In the genomic region with DNA sequence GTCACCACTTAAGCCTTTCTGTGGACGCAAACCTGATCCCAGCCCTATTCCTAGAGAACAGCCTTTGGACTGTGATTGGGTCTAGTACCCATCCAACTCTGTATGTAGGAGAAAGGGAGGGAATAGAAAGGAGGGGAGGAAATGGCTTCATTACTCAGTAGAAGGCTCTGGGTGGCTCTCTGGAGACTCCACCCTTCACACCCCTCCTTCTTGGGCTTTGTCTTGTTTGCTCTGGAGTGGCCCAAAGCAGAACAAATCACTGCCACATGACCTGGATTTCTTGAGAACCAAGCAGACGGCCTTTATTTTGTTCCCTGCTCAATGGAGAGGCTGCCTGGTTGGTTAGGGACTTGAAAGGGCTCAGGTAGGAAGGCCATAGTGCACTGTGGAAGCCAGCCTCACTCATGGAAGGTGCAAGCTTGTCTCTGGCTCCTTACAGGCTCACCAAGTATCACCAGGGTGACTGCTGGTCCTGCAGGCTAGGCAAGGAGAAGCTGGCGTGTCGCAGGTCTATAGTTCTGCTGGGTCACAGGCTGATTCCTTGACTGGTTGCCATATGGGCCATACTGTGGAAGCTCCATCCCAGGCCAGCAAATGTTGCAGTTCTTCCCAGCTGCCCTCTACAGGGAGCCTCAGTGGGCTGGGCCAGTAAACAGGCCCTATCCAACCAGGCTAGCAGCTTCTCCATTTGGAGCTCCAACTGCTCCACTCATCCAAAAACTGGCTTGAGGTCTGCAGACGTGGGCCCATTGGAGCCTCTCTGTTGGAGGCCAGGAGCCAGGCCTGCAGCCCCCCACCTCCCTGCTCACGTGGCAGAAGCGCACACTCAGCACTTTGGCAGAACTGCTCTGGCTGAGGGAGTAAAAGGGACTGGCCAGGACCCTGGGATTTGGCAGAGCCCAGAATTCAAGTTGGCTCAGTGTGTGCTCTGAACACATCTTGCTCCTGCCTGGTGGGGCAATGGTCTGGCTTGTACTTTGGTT, we compare ENCODE assay signal across 8 mouse cellular contexts. TPM values are rescaled to one million over a fixed set of nuclear protein-coding genes. Genes with fewer than 3 reads are reported as not detected.
A peak's percentile ranks its signal among the peaks of the same experiment; 100 is the strongest.
DNase-seq lines count a peak whose midpoint lies in the region; ATAC-seq and TF ChIP-seq lines count a peak whose summit lies in the region.

No protein-coding gene starts in this region.

- H3K4me2 ChIP-seq in lung, postnatal 0 days (replicated peaks; ENCODE audit: low read depth, low read length) = no peak overlapping the region

- no peak for TF ChIP-seq CTCF in kidney, adult 2 months (conservative IDR thresholded peaks at IDR 0.05; ENCODE audit: insufficient read depth, insufficient read length, low read depth, low read length)
- no peak for TF ChIP-seq CTCF in lung, postnatal 0 days (IDR thresholded peaks at IDR 0.05)

- DNase-seq in kidney, adult 2 months = peak; percentile 28
- no peak for DNase-seq in kidney, adult 8-10 months
- peak; percentile 84 for DNase-seq in brain, adult 2 months (ENCODE audit: low read depth, low spot score)
- DNase-seq in embryonic facial prominence, embryonic 10.5 days (ENCODE audit: low spot score) = no peak
- DNase-seq in lung, postnatal 0 days (ENCODE audit: low spot score) = no peak
- DNase-seq in midbrain, embryonic 10.5 days (ENCODE audit: low spot score) = no peak
- DNase-seq in left cerebral cortex, postnatal 36 days (ENCODE audit: low spot score in 2 of 2) = no peak
- no peak for DNase-seq in kidney, adult 11 months

- no peaks in the 10 kb centered on the region for H3K36me3 ChIP-seq in kidney, adult 2 months (ENCODE audit: control insufficient read depth, insufficient read depth, low read length)
- peaks cover 37% of the 10 kb centered on the region for H3K36me3 ChIP-seq in embryonic facial prominence, embryonic 10.5 days (replicated peaks)
- 0 out of 2 replicates have a peak, but pooled peaks cover under 1% of the 10 kb centered on the region for H3K36me3 ChIP-seq in lung, postnatal 0 days (ENCODE audit: insufficient read depth, low read length)
- peaks cover 23% of the 10 kb centered on the region for H3K36me3 ChIP-seq in midbrain, embryonic 10.5 days

- no peaks in the 10 kb centered on the region for H3K27me3 ChIP-seq in kidney, adult 2 months (replicated peaks; ENCODE audit: control insufficient read depth, insufficient read depth, low read length)
- no peaks in the 10 kb centered on the region for H3K27me3 ChIP-seq in embryonic facial prominence, embryonic 10.5 days (replicated peaks; ENCODE audit: low read depth, poor library complexity, severe bottlenecking)
- no peaks in the 10 kb centered on the region for H3K27me3 ChIP-seq in lung, postnatal 0 days (replicated peaks; ENCODE audit: insufficient read depth, low read length)
- H3K27me3 ChIP-seq in midbrain, embryonic 10.5 days (ENCODE audit: low read depth, poor library complexity, severe bottlenecking) = no peaks in the 10 kb centered on the region

- H3K9ac ChIP-seq in lung, postnatal 0 days (replicated peaks; ENCODE audit: low read depth) = no peak overlapping the region

- WGBS in kidney, adult 2 months = 40% methylated on average over 7 of the region's 7 CpGs
- WGBS in embryonic facial prominence, embryonic 10.5 days = 50% methylated on average over 7 of the region's 7 CpGs
- WGBS in lung, postnatal 0 days = 41% methylated on average over 7 of the region's 7 CpGs
- WGBS in midbrain, embryonic 10.5 days = 62% methylated on average over 7 of the region's 7 CpGs

- H3K9me3 ChIP-seq in embryonic facial prominence, embryonic 10.5 days = no peaks in the 10 kb centered on the region
- no peaks in the 10 kb centered on the region for H3K9me3 ChIP-seq in lung, postnatal 0 days (ENCODE audit: low read length)
- no peaks in the 10 kb centered on the region for H3K9me3 ChIP-seq in midbrain, embryonic 10.5 days (replicated peaks)

- H3K4me3 ChIP-seq in kidney, adult 2 months (ENCODE audit: insufficient read depth, low read depth, low read length) = no peak overlapping the region
- no peak overlapping the region for H3K4me3 ChIP-seq in embryonic facial prominence, embryonic 10.5 days
- H3K4me3 ChIP-seq in lung, postnatal 0 days (ENCODE audit: low read depth, low read length) = no peak overlapping the region
- no peak overlapping the region for H3K4me3 ChIP-seq in midbrain, embryonic 10.5 days

- no peak overlapping the region for H3K27ac ChIP-seq in kidney, adult 2 months (ENCODE audit: insufficient read depth, low read depth, low read length)
- H3K27ac ChIP-seq in embryonic facial prominence, embryonic 10.5 days (replicated peaks) = peak overlapping the region; percentile 41; the same call in 1 of the 2 replicates
- H3K27ac ChIP-seq in lung, postnatal 0 days (ENCODE audit: low read length) = no peak overlapping the region
- no peak overlapping the region for H3K27ac ChIP-seq in midbrain, embryonic 10.5 days (replicated peaks)

- TF ChIP-seq POLR2A in kidney, adult 2 months (IDR thresholded peaks at IDR 0.05; ENCODE audit: low read depth, low read length) = no peak

- H3K4me1 ChIP-seq in kidney, adult 2 months (ENCODE audit: control insufficient read depth, insufficient read depth, low read length) = no peaks in the 10 kb centered on the region
- peaks cover 11% of the 10 kb centered on the region for H3K4me1 ChIP-seq in embryonic facial prominence, embryonic 10.5 days
- no peaks in the 10 kb centered on the region for H3K4me1 ChIP-seq in lung, postnatal 0 days (ENCODE audit: insufficient read depth, low read depth, low read length)
- peaks cover 8% of the 10 kb centered on the region; the same call in 1 of the 2 replicates for H3K4me1 ChIP-seq in midbrain, embryonic 10.5 days

- intact Hi-C loops in left cerebral cortex, postnatal 36 days (cut with DNase I) = no loop called here

- ATAC-seq in lung, postnatal 0 days = peak; percentile 62

- TF ChIP-seq EP300 in lung, postnatal 0 days (IDR thresholded peaks at IDR 0.05) = no peak

RNA-seq across cellular contexts. Expression of gene Trmt44, which starts 22.7 kb away (rescaled TPM):
- 4.4 and 4.5 TPM in 2 replicates for polyA plus RNA-seq in kidney, adult 2 months (2012; rRNA removed)
- polyA plus RNA-seq in embryonic facial prominence, embryonic 10.5 days (2016; fragmentation: Nextera tagmentation; extraction: Ambion mirVana) = 10.0 and 10.2 TPM in 2 replicates
- 3.4 and 4.4 TPM in 2 replicates for polyA plus RNA-seq in lung, postnatal 0 days (2015; fragmentation: Nextera tagmentation; extraction: Ambion mirVana)
- polyA plus RNA-seq in midbrain, embryonic 10.5 days (2016; fragmentation: Nextera tagmentation; extraction: Ambion mirVana) = 8.7 and 9.1 TPM in 2 replicates
- total RNA-seq in left cerebral cortex, postnatal 36 days (2021) = 10 to 100 TPM in 1 of 2 experiments, 1 to 10 TPM in 1; 6.3 to 11.2 TPM

RNA-seq across cellular contexts. Expression of gene Cpz, which starts 26.6 kb away (rescaled TPM):
- 1.4 and 3.0 TPM in 2 replicates for polyA plus RNA-seq in kidney, adult 2 months (2012; rRNA removed)
- 7.1 and 7.6 TPM in 2 replicates for polyA plus RNA-seq in embryonic facial prominence, embryonic 10.5 days (2016; fragmentation: Nextera tagmentation; extraction: Ambion mirVana)
- polyA plus RNA-seq in lung, postnatal 0 days (2015; fragmentation: Nextera tagmentation; extraction: Ambion mirVana) = 3.4 and 4.1 TPM in 2 replicates
- 3.5 and 4.9 TPM in 2 replicates for polyA plus RNA-seq in midbrain, embryonic 10.5 days (2016; fragmentation: Nextera tagmentation; extraction: Ambion mirVana)
- under 1 TPM; 0.22 to 0.45 TPM for total RNA-seq in left cerebral cortex, postnatal 36 days (2021)

RNA-seq across cellular contexts. Expression of gene Acox3, which starts 30.7 kb away (rescaled TPM):
- 77.9 and 83.6 TPM in 2 replicates for polyA plus RNA-seq in kidney, adult 2 months (2012; rRNA removed)
- polyA plus RNA-seq in embryonic facial prominence, embryonic 10.5 days (2016; fragmentation: Nextera tagmentation; extraction: Ambion mirVana) = 10.9 and 11.0 TPM in 2 replicates
- polyA plus RNA-seq in lung, postnatal 0 days (2015; fragmentation: Nextera tagmentation; extraction: Ambion mirVana) = 15.0 and 15.9 TPM in 2 replicates
- polyA plus RNA-seq in midbrain, embryonic 10.5 days (2016; fragmentation: Nextera tagmentation; extraction: Ambion mirVana) = 10.2 and 16.1 TPM in 2 replicates
- total RNA-seq in left cerebral cortex, postnatal 36 days (2021) = 10 to 100 TPM; 31.0 to 36.5 TPM

Comparison
In these comparisons a context has a peak if more than half of its experiments do, and no peak if none do; other contexts are left out.
1. DNase-seq: peak in kidney, adult 2 months (single experiment) and brain, adult 2 months (single experiment); none in kidney, adult 8-10 months (0 of 2), embryonic facial prominence, embryonic 10.5 days (single experiment), lung, postnatal 0 days (single experiment), midbrain, embryonic 10.5 days (single experiment), left cerebral cortex, postnatal 36 days (0 of 2) and kidney, adult 11 months (single experiment).